Comparison of ENCODE assay signal across 36 mouse cellular contexts in the genomic region with DNA sequence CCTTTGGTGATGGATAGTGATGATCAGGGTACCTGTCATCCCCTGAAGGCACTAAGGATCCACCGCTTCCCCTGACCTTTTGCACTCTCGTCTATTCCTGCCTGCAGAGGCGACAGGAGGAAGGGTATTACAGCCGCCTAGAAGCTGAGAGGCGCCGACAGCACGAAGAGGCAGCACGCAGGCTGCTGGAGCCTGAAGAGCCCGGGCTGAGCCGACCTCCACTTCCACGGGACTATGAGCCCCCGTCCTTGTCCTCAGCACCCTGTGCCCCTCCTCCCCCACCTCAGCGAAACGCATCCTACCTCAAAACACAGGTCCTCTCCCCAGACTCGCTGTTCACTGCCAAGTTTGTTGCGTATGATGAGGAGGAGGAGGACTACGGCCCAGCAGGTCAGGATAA. TPM values are rescaled to one million over a fixed set of nuclear protein-coding genes. Genes with fewer than 3 reads are reported as not detected.
DNase-seq lines count a peak whose midpoint lies in the region; ATAC-seq and TF ChIP-seq lines count a peak whose summit lies in the region.
"Had no signal": no experiment of that assay in that cellular context is flagged by ENCODE, and none has a peak within 500 bp of the region (broad histone marks: within the 10 kb centered on the region; RNA-seq: fewer than 3 reads in every experiment).

No protein-coding gene starts in this region.

- H3K4me3 ChIP-seq in kidney, postnatal 0 days (replicated peaks; ENCODE audit: low read depth, low read length): no peak overlapping the region
- no peak overlapping the region for H3K4me3 ChIP-seq in kidney, embryonic 14.5 days (ENCODE audit: low read length)
- H3K4me3 ChIP-seq in midbrain, embryonic 15.5 days: no peak overlapping the region
- H3K4me3 ChIP-seq in midbrain, postnatal 0 days (ENCODE audit: low read depth, low read length): no peak overlapping the region
- no peak overlapping the region for H3K4me3 ChIP-seq in intestine, embryonic 15.5 days (replicated peaks)
- H3K4me3 ChIP-seq: erythroblast, embryonic 14.5 days; heart, embryonic 13.5 days; hindbrain, embryonic 10.5 days; kidney, embryonic 15.5 days; neural tube, embryonic 15.5 days had no signal

- ATAC-seq in kidney, postnatal 0 days (replicated peaks; ENCODE audit: low FRiP score, low read depth): 0 out of 2 replicates have a peak, but pooled peaks have one; percentile 21
- no peak for ATAC-seq in kidney, embryonic 14.5 days (ENCODE audit: low FRiP score, low TSS enrichment)
- peak; percentile 37; the same call in 1 of the 2 replicates for ATAC-seq in midbrain, embryonic 15.5 days (replicated peaks)
- ATAC-seq in midbrain, postnatal 0 days (ENCODE audit: low FRiP score): 0 out of 2 replicates have a peak, but pooled peaks have one; percentile 38
- ATAC-seq in intestine, embryonic 15.5 days: no peak

- TF ChIP-seq CTCF in kidney, postnatal 0 days (IDR thresholded peaks at IDR 0.05; ENCODE audit: low read depth): no peak
- no peak for TF ChIP-seq CTCF in midbrain, postnatal 0 days (IDR thresholded peaks at IDR 0.05)

- H3K27me3 ChIP-seq in kidney, postnatal 0 days (ENCODE audit: insufficient read depth, low read length): no peaks in the 10 kb centered on the region
- no peaks in the 10 kb centered on the region for H3K27me3 ChIP-seq in kidney, embryonic 14.5 days (ENCODE audit: control insufficient read depth, insufficient read depth, low read length)
- no peaks in the 10 kb centered on the region for H3K27me3 ChIP-seq in midbrain, embryonic 15.5 days (replicated peaks)
- no peaks in the 10 kb centered on the region for H3K27me3 ChIP-seq in midbrain, postnatal 0 days (ENCODE audit: insufficient read depth, low read length)
- H3K27me3 ChIP-seq in intestine, embryonic 15.5 days (replicated peaks): no peaks in the 10 kb centered on the region
- H3K27me3 ChIP-seq: heart, embryonic 13.5 days; kidney, embryonic 15.5 days; neural tube, embryonic 15.5 days had no signal

- DNase-seq in heart, adult 11 months: peak; percentile 88
- DNase-seq in heart, adult 9 months (ENCODE audit: low spot score in 2 of 2): no peak
- DNase-seq in kidney, postnatal 0 days (ENCODE audit: low spot score): no peak
- no peak for DNase-seq in midbrain, postnatal 0 days (ENCODE audit: low spot score)
- DNase-seq: B cell, adult 2 months; cerebellum, adult 11-12 months; cerebellum, adult 9-11 months; embryo, embryonic 11 days; gastrocnemius, postnatal 14 days; heart, adult 18-20 months; heart, postnatal 10 days; kidney, adult 11 months; layer of hippocampus, postnatal 36 days; left cerebral cortex, postnatal 4 days; liver; lung, adult 2 months; lung, postnatal 10 days; right cerebral cortex, postnatal 25 days; thymus, adult 18-20 months; thymus, postnatal 25 days had no signal

- H3K9me3 ChIP-seq in kidney, postnatal 0 days (replicated peaks; ENCODE audit: low read length): no peaks in the 10 kb centered on the region
- no peaks in the 10 kb centered on the region for H3K9me3 ChIP-seq in kidney, embryonic 14.5 days (ENCODE audit: control insufficient read depth, low read length)
- H3K9me3 ChIP-seq in midbrain, embryonic 15.5 days: no peaks in the 10 kb centered on the region
- H3K9me3 ChIP-seq in midbrain, postnatal 0 days (ENCODE audit: low read length): no peaks in the 10 kb centered on the region
- H3K9me3 ChIP-seq in intestine, embryonic 15.5 days: no peaks in the 10 kb centered on the region
- H3K9me3 ChIP-seq: heart, embryonic 13.5 days; hindbrain, embryonic 10.5 days; kidney, embryonic 15.5 days; neural tube, embryonic 15.5 days had no signal

- H3K27ac ChIP-seq in kidney, postnatal 0 days: no peak overlapping the region
- no peak overlapping the region for H3K27ac ChIP-seq in kidney, embryonic 14.5 days (ENCODE audit: low read depth, low read length)
- H3K27ac ChIP-seq in midbrain, embryonic 15.5 days: no peak overlapping the region
- no peak overlapping the region for H3K27ac ChIP-seq in midbrain, postnatal 0 days (ENCODE audit: low read depth, low read length)
- H3K27ac ChIP-seq in intestine, embryonic 15.5 days: no peak overlapping the region
- H3K27ac ChIP-seq: heart, embryonic 13.5 days; hindbrain, embryonic 10.5 days; kidney, embryonic 15.5 days; liver, embryonic 14.5 days; macrophage; neural tube, embryonic 15.5 days had no signal

- H3K4me2 ChIP-seq in kidney, postnatal 0 days (ENCODE audit: low read length): no peak overlapping the region
- H3K4me2 ChIP-seq in kidney, embryonic 14.5 days (replicated peaks; ENCODE audit: low read depth, low read length): no peak overlapping the region
- no peak overlapping the region for H3K4me2 ChIP-seq in midbrain, embryonic 15.5 days
- no peak overlapping the region for H3K4me2 ChIP-seq in midbrain, postnatal 0 days (ENCODE audit: low read depth, low read length, poor library complexity, severe bottlenecking)
- no peak overlapping the region for H3K4me2 ChIP-seq in intestine, embryonic 15.5 days (replicated peaks)
- H3K4me2 ChIP-seq: heart, embryonic 13.5 days; kidney, embryonic 15.5 days; neural tube, embryonic 15.5 days had no signal

- 86% methylated on average over 17 of the region's 17 CpGs for WGBS in kidney, postnatal 0 days
- 90% methylated on average over 17 of the region's 17 CpGs for WGBS in kidney, embryonic 14.5 days
- 89% methylated on average over 17 of the region's 17 CpGs for WGBS in midbrain, embryonic 15.5 days
- WGBS in midbrain, postnatal 0 days: 92% methylated on average over 17 of the region's 17 CpGs
- WGBS in intestine, embryonic 15.5 days: 84% methylated on average over 17 of the region's 17 CpGs

- H3K36me3 ChIP-seq in kidney, postnatal 0 days (ENCODE audit: insufficient read depth, low read length): peaks cover 17% of the 10 kb centered on the region
- peaks cover 34% of the 10 kb centered on the region; the same call in 1 of the 2 replicates for H3K36me3 ChIP-seq in kidney, embryonic 14.5 days (ENCODE audit: control insufficient read depth, insufficient read depth, low read length)
- peaks cover 26% of the 10 kb centered on the region for H3K36me3 ChIP-seq in midbrain, embryonic 15.5 days (replicated peaks)
- peaks cover 20% of the 10 kb centered on the region for H3K36me3 ChIP-seq in midbrain, postnatal 0 days (ENCODE audit: insufficient read depth, low read length)
- H3K36me3 ChIP-seq in intestine, embryonic 15.5 days: peaks cover 9% of the 10 kb centered on the region; the same call in 1 of the 2 replicates

- no peak overlapping the region for H3K9ac ChIP-seq in kidney, postnatal 0 days (ENCODE audit: low read depth, low read length)
- no peak overlapping the region for H3K9ac ChIP-seq in kidney, embryonic 14.5 days (ENCODE audit: low read depth, low read length)
- no peak overlapping the region for H3K9ac ChIP-seq in midbrain, embryonic 15.5 days
- H3K9ac ChIP-seq in midbrain, postnatal 0 days (replicated peaks; ENCODE audit: low read length, poor library complexity, severe bottlenecking): no peak overlapping the region
- H3K9ac ChIP-seq in intestine, embryonic 15.5 days: no peak overlapping the region
- H3K9ac ChIP-seq: heart, embryonic 13.5 days; kidney, embryonic 15.5 days; liver, embryonic 14.5 days; neural tube, embryonic 15.5 days had no signal

- H3K4me1 ChIP-seq in kidney, postnatal 0 days (replicated peaks; ENCODE audit: insufficient read depth, low read length): no peaks in the 10 kb centered on the region
- H3K4me1 ChIP-seq in kidney, embryonic 14.5 days (ENCODE audit: control insufficient read depth, insufficient read depth, low read length): no peaks in the 10 kb centered on the region
- no peaks in the 10 kb centered on the region for H3K4me1 ChIP-seq in midbrain, embryonic 15.5 days
- no peaks in the 10 kb centered on the region for H3K4me1 ChIP-seq in midbrain, postnatal 0 days (ENCODE audit: insufficient read depth, low read length)
- no peaks in the 10 kb centered on the region for H3K4me1 ChIP-seq in intestine, embryonic 15.5 days (replicated peaks)
- H3K4me1 ChIP-seq: hindbrain, embryonic 10.5 days; kidney, embryonic 15.5 days; neural tube, embryonic 15.5 days had no signal

RNA-seq across cellular contexts. Expression of gene Gm7168, which starts 49.3 kb away (rescaled TPM):
- not detected in 2 replicates for polyA plus RNA-seq in kidney, postnatal 0 days (2015; fragmentation: Nextera tagmentation; extraction: Ambion mirVana)
- polyA plus RNA-seq in kidney, embryonic 14.5 days (2014; fragmentation: Nextera tagmentation; extraction: Ambion mirVana): not detected in 2 replicates
- polyA plus RNA-seq in midbrain, embryonic 15.5 days (2015; fragmentation: Nextera tagmentation; extraction: Ambion mirVana): not detected in 2 replicates
- 0.60 TPM in 1 of 2 replicates, not detected in the other for total RNA-seq in midbrain, postnatal 0 days (2014; rRNA removed)
- polyA plus RNA-seq in midbrain, postnatal 0 days (2015; fragmentation: Nextera tagmentation; extraction: Ambion mirVana): not detected in 2 replicates
- polyA plus RNA-seq in intestine, embryonic 15.5 days (2015; fragmentation: Nextera tagmentation; extraction: Ambion mirVana): not detected in 2 replicates
- total RNA-seq: adrenal gland, adult 2 months; gastrocnemius, postnatal 14 days; heart, postnatal 10 days; layer of hippocampus, postnatal 36 days; left cerebral cortex, postnatal 4 days; megakaryocyte-erythroid progenitor cell, adult 5-6 weeks had no signal
- polyA plus RNA-seq: adrenal gland, adult 2 months; embryonic facial prominence, embryonic 14.5 days; erythroblast, embryonic 14.5 days; forebrain, embryonic 11.5 days; heart, embryonic 13.5 days; hindbrain, embryonic 10.5 days; kidney, embryonic 15.5 days; large intestine, adult 2 months; liver, embryonic 14.5 days; macrophage; neural tube, embryonic 15.5 days; stomach, embryonic 16.5 days had no signal

Comparison
In these comparisons a context has a peak if more than half of its experiments do, and no peak if none do; other contexts are left out.
1. ATAC-seq: peak in kidney, postnatal 0 days (single experiment), midbrain, embryonic 15.5 days (single experiment) and midbrain, postnatal 0 days (single experiment); none in kidney, embryonic 14.5 days (single experiment) and intestine, embryonic 15.5 days (single experiment).